Mouse (Mus musculus): ENCODE measurements at regions not wholly inside any gene's neighbourhood (a gene's known extent, or its start where the extent isn't known, plus 50 kb on each side); places are given as distances from the start of the nearest gene placed in this dataset.

DNA sequence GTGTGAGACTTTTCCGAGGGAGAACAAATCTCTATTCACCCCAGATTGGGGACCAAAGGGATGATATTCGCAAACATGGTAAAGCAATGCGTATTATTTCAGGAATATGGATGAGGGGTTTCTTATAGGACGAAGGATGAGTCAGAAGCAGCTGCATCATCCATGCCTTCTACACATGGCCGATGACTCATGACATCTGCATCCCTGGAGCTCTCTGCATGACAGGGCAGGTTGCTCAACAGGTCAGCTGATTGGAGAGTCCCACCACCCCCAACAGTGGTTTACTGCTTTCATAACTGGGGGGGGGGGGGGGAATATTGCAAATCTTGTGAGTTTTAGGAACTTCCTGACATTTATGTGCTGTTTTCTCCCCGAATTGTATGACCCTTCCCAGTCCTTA, 50.3 kb upstream of the Pias1 start:
- no peak for DNase-seq
